Mouse (Mus musculus) lung, postnatal 10 days (tissue): ENCODE measurements around the gene Prnp.

Experiments
- DNase-seq: peaks from one replicate; pipeline ENCODE4 v3.0.0; 2021

Gene Prnp

GRCm38 (mm10) chr2:131907311-131907710, 2.4 kb upstream of the Prnp start:
- DNase-seq, result no peak

- DNase-seq, result no peak
Measured at GRCm38 (mm10) chr2:131908351-131908861, 1.3 kb upstream of the Prnp start.

GRCm38 (mm10) chr2:131908906-131909305, 822 bp upstream of the Prnp start:
- DNase-seq, result no peak

GRCm38 (mm10) chr2:131910847-131911246, 1.1 kb downstream of the Prnp start:
- no peak for DNase-seq

GRCm38 (mm10) chr2:131911341-131911740, 1.6 kb downstream of the Prnp start:
- no peak for DNase-seq

GRCm38 (mm10) chr2:131912526-131913258, 3.0 kb downstream of the Prnp start:
- no peak for DNase-seq

- DNase-seq, result no peak
Measured at GRCm38 (mm10) chr2:131932275-131932902, 22.7 kb downstream of the Prnp start.

GRCm38 (mm10) chr2:131933013-131933412, 23.3 kb downstream of the Prnp start:
- no peak for DNase-seq

GRCm38 (mm10) chr2:131933598-131933997, 23.9 kb downstream of the Prnp start:
- no peak for DNase-seq

GRCm38 (mm10) chr2:131934243-131934642, 24.5 kb downstream of the Prnp start:
- DNase-seq, result no peak

GRCm38 (mm10) chr2:131935390-131936105, 25.8 kb downstream of the Prnp start:
- peak; percentile 69 for DNase-seq

- DNase-seq, result no peak
Measured at GRCm38 (mm10) chr2:131936410-131936809, 26.7 kb downstream of the Prnp start.

- peak; percentile 59 for DNase-seq
Measured at GRCm38 (mm10) chr2:131939404-131940111, 29.8 kb downstream of the Prnp start.

GRCm38 (mm10) chr2:131940506-131940905, 30.8 kb downstream of the Prnp start:
- no peak for DNase-seq

- DNase-seq, result no peak
Measured at GRCm38 (mm10) chr2:131941501-131941900, 31.8 kb downstream of the Prnp start.

GRCm38 (mm10) chr2:131944370-131944769, 34.6 kb downstream of the Prnp start:
- peak; percentile 1 for DNase-seq

- peak; percentile 1 for DNase-seq
Measured at GRCm38 (mm10) chr2:131945225-131945624, 35.5 kb downstream of the Prnp start.

GRCm38 (mm10) chr2:131945765-131946164, 36.0 kb downstream of the Prnp start:
- DNase-seq, result peak; percentile 1

GRCm38 (mm10) chr2:131946351-131946750, 36.6 kb downstream of the Prnp start:
- peak; percentile 2 for DNase-seq

GRCm38 (mm10) chr2:131948156-131948555, 38.4 kb downstream of the Prnp start:
- DNase-seq, result no peak

- no peak for DNase-seq
Measured at GRCm38 (mm10) chr2:131948916-131949639, 39.4 kb downstream of the Prnp start.
